Mouse (Mus musculus): ENCODE results near the gene Cacna1c.

DNA sequence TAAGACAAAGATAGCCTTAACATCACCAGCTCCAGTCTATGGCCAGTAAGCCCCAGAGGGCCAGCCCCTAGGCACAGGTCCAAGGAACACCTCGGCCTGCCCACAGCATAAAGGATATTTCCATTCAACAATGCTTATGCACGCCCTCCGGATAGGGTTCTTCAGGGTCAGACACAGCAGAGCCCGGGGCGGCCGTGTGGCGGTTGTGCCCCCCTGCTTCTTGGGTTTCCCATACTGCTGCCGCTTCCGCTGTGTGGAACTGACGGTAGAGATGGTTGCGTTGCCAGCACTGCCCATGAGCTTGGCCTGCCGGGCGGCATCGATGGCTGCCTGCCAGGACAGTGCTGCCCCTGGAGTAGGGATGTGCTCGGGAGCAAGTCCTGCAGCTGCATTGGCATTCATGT, 139.1 kb downstream of the Cacna1c start:
- TF ChIP-seq CTCF (IDR thresholded peaks at IDR 0.05), result no peak; the same call in 1 of the 2 replicates
- TF ChIP-seq EP300 (IDR thresholded peaks at IDR 0.05), result 0 out of 2 replicates have a peak, but pooled peaks have one; percentile 2

Measured in lung, postnatal 0 days (tissue).